In genomic region chr6:20775872-20776271, GRCm38 (mm10) we compare ENCODE assay signal across 19 mouse cellular contexts.
"Had no signal": no experiment of that assay in that cellular context is flagged by ENCODE, and none has a peak within 500 bp of the region (broad histone marks: within the 10 kb centered on the region; RNA-seq: fewer than 3 reads in every experiment).

No protein-coding gene starts in this region.

- H3K27ac ChIP-seq: midbrain, embryonic 10.5 days; midbrain, embryonic 12.5 days; neural tube, embryonic 13.5 days; neural tube, embryonic 15.5 days had no signal

- H3K4me2 ChIP-seq: lung, embryonic 14.5 days; midbrain, embryonic 12.5 days; neural tube, embryonic 13.5 days; neural tube, embryonic 15.5 days had no signal

- H3K9me3 ChIP-seq: midbrain, embryonic 10.5 days; midbrain, embryonic 12.5 days; neural tube, embryonic 13.5 days; neural tube, embryonic 15.5 days had no signal

- ATAC-seq: midbrain, embryonic 16.5 days had no signal

- H3K9ac ChIP-seq: lung, embryonic 14.5 days; midbrain, embryonic 12.5 days; neural tube, embryonic 13.5 days; neural tube, embryonic 15.5 days had no signal

- DNase-seq: lung, adult 18-20 months; lung, embryonic 14.5 days; lung, postnatal 10 days; lung, postnatal 4 days; midbrain, embryonic 14.5 days; retina, postnatal 1 day; right cerebral cortex, adult 18-20 months; right cerebral cortex, postnatal 25 days; right cerebral cortex, postnatal 4 days; spleen, adult 18-20 months; thymus, adult 18-20 months; thymus, postnatal 14 days; thymus, postnatal 4 days had no signal

- H3K27me3 ChIP-seq: midbrain, embryonic 12.5 days; neural tube, embryonic 13.5 days; neural tube, embryonic 15.5 days had no signal

- H3K36me3 ChIP-seq: midbrain, embryonic 10.5 days; midbrain, embryonic 12.5 days; neural tube, embryonic 13.5 days; neural tube, embryonic 15.5 days had no signal

- H3K4me1 ChIP-seq: midbrain, embryonic 10.5 days; midbrain, embryonic 12.5 days; neural tube, embryonic 13.5 days; neural tube, embryonic 15.5 days had no signal

- H3K4me3 ChIP-seq: midbrain, embryonic 10.5 days; midbrain, embryonic 12.5 days; myocyte; neural tube, embryonic 13.5 days; neural tube, embryonic 15.5 days had no signal
